Mouse (Mus musculus) induced T-regulatory cell, adult 2 months (primary cell): ENCODE data around the gene Phkb.
"Not testable (repeated sequence)": the region's sequence is repeated elsewhere in the genome, so short reads cannot be mapped to it uniquely, and the experiment has no call there.

Source experiments
- DNase-seq: peaks from one replicate; pipeline ENCODE4 v3.0.0-alpha.2; 2012; ENCODE audit warnings: low read depth

Phkb gene

DNA sequence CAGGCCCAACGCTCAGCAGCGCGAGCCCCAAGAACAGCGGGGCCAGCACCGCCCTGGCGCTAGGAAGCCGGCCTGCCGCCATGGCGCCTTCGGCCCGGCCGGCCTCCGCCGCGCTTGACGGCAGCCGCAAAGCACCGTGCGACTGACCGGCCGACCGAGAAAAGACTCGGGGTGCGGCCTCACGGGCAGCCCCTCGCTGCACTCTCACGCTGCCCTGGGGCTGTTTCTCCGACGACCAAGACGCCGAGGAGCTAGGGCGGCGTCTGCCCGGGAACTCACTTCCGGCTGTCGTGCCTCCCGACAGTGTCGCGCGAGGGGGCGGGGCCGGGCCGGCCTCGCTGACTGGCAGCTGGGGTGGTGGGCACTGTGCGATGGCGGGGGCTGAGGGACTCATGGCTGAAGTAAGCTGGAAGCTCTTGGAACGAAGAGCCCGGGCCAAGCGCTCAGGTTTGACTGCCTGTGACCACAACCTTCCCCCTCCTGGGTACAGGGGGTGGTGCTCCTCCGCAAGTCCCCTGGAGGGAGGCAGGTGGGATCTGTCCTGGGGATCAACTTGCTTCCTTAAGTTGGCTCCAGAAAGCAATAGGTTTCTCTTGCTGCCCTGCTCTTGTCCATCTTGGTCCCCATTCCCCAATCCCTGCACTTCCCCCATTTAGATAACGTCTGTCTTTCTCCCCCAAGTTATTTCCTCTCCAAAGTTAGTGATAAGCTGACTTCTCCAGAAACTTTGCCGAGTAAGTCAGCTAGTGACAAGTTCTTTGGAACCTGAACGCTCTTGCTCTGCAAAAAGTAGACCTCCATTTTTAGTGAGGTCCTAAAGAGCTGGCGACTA, at the start of gene Phkb, which contains the start of gene Itfg1:
Phkb (plus strand) TSS at position 303 of the 832 bp plus-strand sequence.
Itfg1 (minus strand) TSS at position 265 of the 832 bp plus-strand sequence.
- peak; percentile 91 for DNase-seq

DNA sequence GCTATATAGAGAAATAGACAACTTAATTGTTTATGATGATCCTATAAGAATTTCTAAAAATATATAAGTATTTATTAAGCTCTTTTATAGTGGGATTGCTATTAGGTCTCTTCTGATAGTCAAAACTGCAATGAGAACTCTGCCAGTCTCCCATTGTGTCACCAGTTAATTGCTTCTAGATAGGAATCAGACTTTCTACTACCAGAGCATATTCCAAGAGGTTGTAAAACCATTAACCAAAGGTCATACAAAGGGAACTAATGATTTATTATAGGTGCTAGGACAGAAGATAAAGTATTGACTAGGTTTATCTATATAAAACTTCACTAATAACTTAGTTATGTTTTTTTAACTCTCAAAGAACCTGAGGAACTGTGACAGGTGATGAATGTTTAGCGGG, 44.4 kb upstream of the Phkb start:
- not testable (repeated sequence) for DNase-seq

DNA sequence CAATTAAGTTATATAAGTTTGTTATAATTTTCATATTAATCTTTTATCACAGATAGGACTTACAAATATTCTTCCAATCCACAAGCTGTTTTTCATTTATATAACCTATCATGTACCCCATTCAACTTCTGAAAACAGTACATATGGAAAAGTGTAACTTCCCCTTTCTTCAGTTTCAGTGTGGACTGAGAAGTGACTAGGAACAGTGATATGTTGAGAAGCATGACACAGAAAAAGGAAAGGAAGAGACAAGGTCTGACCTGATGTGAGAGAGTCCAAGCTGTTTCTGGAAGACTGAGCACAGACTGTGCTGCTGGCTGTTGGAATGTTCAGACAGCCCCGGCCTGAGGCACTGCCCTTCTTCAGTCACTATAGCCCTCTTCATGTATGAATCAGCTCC, 40.6 kb upstream of the Phkb start:
- no peak for DNase-seq

DNA sequence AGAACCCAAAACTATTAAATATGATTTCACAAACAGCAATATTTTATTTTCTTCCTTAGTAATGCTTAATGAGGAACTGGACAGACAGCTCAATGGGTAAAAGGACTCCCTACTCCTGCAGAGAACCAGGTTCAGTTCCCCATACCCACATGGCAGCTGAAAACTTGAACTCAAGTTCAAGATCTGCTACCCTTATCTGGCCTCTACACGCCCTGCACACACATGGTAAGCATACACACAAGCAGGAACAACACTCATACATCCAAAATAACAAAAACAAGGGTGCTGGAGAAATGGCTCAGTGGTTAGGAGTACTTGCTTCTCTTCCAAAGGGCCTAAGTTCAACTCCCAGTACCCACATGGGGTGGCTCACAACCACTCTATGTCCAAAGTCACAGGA, 39.4 kb upstream of the Phkb start:
- no peak for DNase-seq

DNA sequence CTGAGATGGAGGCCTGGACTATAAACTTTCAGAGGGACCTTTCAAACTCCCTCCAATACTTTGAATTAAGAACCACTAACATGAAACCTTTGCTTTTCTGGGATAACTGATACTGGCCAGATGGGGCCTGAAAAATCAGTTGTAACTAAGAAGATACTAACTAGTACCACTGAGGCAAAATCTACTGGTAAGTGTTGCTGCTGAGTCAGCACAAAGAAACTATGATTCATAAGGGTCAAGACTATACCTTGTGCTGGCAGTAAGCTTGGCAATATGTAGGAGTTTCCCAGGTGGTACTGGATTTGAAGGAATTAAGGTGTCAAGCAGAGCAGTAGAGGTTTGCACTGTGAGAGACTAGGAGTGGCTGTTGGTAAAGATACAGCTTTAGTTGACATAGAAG, 27.1 kb upstream of the Phkb start:
- DNase-seq: no peak

DNA sequence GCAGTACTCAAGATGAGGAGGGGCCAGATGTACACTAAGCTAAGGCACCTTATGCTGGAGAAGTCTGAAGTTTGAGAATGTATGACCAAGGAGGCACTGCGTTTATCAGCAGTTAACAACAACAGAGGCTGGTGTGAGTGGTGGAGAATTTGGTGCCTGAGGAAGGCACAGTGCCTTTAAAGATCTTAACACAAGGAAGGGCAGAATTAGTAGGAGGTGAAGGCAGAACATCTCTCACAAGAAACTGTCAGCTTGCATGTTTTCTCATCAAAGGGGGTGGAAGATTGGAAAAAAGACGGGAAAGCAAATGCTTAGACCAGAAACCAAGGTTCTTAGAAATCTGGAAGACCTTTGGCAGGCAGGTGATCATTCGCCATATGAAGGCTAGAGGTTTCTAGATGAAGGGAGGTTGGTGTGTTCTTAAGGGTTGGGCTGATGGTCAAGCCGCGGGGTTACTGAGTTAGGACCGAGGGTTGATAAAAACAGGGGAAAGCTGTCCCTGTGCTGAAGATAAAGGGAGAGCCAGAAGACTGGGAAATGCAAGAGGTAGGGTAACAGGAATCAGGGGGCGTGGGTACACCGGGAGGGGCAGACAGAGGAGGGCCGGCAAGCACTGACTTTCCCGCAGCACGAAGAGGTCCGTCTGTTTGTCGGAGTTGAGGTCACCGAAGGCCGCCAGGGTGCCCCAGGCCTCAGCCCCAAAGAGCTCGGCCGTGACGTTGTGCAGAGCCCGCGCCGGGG, 673 bp upstream of the Phkb start:
- no peak for DNase-seq

DNA sequence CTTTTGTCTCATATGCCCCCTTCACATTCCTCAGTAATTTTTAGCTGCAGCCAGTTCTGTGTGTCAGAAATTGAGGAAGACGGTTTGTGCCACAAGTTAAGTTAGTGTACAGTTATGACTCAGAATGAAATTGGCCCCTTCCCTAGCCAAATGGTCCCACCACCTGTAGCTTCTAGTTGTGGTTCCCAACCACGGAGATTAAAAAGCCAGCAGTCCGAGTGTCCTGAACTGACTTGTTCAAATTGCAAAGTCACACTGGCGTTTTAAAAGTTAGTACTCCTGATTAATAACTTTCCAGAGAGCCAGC, 683 bp downstream of the Phkb start:
- no peak for DNase-seq

DNA sequence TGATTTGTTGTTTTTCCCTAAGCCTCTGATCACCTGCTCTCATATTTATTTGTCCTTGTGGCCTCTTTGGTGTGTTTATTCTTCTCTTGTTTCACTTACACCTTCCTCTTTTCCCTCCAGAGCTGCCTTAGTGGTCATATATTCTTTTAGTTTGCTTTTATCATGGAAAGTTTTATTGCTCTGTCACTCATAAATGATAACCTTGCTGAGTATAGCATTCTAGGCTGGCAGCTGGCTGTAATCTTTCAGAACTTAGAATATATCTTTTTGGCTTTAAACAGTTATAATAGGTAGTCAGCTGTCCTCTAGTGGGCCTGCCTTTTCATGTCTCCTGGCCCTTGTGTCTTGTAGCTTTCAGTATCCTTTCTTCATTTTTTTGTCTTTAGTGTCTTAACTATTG, 5.1 kb downstream of the Phkb start:
- DNase-seq: no peak

DNA sequence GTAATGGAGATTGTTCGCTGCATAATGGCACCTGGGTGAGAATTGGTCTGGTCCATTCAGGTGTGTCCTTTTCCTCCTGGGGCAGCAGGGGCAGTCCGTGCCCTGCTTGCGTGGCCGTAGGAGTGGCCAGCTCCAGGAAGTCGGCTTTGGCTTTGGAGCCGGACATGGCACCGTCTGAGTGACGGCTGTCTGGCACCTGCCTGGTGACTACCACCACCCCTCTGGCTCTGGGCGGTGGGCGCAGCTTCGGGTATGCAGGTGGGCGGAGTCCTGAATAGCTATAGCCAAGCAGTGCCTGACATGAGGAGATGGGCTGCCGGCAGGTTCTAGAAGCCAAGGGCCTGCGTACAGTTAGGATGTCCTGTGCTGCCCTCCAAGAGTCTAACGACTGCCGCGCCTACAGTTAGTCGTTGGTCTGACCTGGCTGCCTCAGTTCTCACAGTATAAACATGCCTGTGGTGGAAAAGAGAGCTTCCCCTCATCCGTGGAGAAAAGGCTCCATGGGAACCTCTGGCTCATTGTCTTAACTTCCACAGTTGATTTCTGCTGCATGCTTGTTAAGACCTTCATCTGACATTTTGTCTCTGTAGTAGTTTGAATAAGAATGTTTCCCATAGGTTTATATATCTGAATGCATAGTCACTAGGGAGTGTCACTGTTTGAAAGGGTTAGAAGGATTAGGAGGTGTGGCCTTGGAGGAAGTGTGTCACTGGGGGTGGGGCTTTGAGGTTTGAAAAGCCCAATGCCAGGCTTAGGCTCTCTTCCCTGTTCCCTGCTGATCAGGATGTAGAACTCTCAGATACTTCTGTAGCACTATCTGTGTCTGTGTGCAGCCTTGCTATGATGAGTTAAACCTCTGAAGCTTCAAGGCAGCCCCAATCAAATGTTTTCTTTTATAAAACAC, 13.7 kb downstream of the Phkb start:
- DNase-seq: no peak

DNA sequence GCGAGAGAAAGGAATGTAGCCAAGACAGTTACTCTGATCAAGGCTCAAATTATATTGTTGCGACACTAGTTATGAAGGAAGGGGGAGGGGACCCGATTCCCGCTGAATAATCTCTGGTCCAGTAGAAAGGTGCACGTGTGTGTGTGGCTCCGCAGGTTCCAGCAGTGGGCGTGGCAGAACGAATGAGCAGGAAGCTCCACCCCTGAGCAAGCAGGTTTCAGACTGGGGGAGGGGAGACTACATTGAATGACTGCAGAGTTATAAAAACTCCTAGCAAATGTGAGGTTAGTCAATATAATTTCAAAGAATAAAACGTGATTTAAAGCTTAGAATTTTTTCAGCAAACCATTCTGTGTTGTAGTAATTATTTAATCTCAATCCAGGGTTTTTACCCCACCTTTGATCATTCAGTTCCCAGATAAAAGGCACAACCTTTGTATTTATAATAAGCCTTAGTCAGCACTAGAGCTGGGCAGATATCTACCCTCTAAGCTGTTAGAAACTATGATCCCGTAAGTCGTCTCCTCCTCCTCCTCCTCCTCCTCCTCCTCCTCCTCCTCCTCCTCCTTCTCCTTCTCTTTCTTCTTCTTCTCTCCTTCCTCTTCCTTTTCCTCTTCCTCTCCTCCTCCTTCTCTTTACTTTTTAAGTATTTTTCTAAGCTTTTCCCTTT, 16.6 kb downstream of the Phkb start:
- peak; percentile 26 for DNase-seq

DNA sequence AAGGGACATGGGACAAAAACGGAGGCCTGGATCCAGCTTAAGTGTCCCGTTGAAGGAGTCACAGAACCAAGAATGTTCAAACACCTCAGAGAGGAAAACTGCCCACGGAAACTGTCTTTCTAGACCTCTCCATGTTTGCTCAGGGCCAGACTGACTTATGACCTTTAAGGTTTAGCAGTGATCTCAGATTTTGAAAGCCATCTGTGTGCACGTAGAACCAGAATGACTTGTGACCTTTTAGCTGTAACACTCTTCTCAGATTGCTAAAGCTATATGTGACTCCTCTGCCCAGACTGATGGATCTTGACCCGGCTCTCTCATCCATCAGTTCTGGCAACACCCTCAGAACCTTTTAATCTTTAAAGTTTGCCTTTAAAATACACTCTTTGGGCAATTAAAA, 19.9 kb downstream of the Phkb start:
- DNase-seq: no peak

DNA sequence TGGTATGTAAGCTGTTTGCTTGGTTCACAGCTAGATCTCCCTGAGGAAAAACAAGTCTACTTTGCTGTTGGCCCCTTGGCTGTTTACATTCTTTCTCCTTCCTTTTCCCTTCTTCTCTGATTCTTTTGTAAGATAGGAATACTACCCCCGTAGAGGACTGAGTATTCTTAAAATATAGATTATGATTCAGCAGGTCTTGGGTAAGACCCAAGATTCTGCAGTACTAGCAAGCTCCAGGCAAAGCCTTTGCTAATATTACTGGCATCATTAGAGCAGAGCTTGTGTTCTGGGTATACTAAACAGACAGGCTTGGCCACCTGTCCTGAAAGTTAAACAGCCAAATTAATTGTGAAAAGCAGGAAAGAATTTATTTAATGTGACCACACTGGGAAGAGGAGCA, 21.6 kb downstream of the Phkb start:
- DNase-seq: no peak

DNA sequence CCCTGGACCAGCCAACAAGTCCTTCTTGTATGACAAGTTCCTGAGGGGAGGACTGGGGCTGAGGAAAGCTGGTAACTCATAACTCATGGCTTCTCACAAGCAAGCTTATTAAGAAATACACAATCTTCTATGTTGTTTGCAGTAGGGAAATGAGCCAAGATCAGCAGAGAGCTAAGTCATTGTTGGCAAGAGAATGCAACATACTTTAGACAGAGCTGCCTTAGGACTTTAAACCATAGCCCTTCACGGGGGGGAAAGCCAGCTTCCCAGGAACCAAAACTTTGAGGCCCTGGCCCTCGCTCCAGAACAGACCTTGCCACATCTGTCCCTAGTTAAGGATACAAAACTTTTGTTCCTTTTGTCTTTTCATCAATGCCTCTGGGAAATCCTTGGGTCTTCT, 30.9 kb downstream of the Phkb start:
- DNase-seq: no peak

DNA sequence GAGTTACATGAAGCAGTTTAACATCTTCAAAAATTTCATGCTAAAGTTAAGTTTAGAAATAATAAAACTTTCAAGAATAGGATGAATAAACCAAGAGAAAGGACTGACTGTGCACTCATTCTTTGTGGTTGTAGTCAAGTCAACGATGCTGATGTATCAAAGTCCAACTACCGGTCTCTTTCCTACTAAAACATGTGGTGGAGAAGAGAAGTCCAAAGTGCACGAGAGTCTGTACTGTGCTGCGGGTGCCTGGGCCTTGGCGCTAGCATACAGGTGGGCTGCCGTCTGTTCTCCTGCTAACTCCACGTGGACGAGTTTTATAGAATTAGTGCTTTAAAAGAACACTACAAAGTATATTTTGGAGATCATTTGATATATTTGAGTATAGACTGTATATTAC, 37.2 kb downstream of the Phkb start:
- DNase-seq: no peak

DNA sequence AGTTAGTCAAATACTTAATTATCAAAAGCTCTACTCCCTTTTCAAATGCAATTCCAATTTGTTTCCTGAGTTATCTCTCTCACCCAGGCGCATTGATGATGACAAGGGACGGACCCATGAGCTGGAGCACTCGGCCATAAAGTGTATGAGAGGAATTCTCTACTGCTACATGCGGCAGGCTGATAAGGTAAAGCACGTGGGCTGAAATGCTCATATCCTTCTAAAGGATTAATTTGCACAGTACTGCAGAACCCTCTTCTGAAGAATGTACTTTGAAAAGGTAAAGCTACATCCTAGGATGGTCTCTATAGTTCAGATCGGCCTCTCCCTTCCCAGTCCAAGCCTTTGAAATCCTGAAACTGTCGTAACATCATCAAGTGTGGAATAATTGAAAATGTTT, 38.9 kb downstream of the Phkb start:
- no peak for DNase-seq

DNA sequence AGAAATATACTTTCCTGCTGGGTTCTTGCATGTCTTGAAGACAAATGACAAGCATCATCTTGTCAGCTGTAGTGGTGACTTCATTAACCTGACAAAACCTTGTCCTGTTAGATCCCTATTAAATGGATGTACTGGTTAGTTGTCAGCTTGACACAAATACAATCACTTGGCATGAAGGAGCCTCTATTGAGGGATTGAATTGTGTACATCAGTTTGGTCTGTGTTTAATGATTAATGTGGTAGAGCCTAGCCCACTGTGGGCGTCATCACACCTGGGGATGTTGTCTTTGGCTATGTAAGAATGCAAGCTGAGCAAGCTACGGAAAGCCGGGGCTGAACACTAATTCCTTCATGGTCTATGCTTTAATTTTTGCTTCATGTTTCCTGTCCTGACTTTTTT, 44.1 kb downstream of the Phkb start:
- DNase-seq: no peak

DNA sequence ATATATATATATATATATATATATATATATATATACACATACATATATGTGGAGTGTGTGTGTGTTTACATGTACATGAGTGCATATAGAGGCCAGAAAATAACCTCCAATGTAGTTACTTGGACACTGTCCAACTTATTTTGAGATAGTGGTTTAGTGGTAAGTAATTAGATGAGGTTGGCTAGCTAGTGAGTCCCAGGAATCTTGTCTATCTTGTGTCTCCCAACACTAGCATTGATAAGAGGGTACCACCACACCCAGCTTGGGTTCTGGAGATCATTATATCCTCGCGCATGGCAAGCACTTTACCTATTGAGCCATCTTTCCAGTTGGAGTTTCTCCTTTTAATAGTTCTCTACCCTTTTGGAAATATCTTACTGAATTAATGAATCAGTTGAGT, 56.9 kb downstream of the Phkb start:
- no peak for DNase-seq

DNA sequence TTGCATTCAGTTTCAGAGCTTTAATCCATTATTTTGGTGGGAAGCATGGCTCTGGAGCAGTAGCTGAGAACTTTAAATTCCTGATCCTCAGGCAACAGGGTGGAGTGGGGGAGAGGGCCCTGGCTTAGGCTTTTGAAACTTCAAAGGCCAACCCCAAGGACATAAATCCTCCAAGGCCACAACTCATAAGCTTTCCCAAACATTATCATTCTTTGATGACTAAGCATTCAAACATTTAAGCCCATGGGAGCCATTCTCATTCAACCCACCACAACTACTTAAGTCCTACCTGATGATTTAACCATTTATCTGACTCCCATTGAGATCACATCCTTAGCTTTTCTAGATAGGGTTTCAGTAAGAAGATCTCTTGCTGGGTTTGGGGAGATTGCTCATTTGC, 84.2 kb downstream of the Phkb start:
- no peak for DNase-seq

DNA sequence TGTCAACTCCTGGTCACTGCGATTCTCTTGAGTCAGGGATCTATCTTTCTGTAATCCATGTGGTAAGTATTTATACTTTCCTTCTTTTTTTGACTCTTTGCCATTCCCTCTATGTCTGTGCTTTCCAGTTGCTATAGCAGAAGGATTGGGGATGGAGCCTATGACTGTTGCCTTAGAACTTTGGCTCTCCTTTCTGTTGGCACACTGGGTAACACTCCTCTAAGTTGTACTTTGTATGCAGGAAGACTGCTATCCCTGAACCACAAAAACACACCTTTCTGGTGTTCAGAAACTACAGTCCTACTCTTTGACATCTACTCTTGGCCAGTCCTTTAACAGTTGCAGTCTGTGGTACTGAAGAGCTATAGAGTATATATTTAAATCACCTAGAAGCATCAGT, 84.8 kb downstream of the Phkb start:
- DNase-seq: no peak

DNA sequence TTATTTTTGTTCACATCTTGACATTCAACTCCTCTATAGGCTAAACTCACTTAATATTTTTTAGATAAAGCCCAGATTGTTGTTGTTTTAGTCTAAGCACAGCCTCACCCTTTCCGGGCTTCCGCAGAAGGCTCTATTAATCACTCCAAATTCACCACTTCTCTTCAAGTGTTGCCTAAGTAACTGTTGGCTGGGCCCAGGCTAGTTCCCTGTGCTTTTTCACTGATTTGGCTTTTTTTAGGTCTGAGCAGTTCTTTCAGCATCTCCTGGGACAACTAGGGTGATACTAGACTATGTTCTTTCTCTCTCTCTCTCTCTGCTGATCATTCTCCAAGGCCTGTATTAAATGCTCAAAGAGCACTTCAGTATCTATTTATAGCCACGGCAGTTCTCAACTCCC, 85.3 kb downstream of the Phkb start:
- DNase-seq: no peak

DNA sequence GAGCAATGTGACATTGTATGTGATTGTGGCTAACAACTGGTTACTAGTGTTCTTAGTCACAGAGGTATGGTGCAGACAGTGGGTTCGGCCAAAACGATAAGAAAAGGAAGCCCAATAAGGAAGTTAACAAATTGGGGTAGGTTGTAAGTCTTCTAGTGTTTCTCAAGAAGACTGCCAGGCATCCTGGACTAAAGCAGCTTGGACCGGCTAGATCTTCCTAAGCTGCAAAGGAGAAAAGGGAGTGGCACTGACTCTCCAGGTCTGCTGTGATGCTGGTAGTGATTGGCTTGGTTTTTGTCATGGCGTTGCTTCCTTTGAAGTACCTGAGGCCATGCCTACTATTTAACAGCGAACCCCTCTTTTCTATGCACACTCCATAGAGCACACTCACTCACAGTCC, 95.4 kb downstream of the Phkb start:
- no peak for DNase-seq

DNA sequence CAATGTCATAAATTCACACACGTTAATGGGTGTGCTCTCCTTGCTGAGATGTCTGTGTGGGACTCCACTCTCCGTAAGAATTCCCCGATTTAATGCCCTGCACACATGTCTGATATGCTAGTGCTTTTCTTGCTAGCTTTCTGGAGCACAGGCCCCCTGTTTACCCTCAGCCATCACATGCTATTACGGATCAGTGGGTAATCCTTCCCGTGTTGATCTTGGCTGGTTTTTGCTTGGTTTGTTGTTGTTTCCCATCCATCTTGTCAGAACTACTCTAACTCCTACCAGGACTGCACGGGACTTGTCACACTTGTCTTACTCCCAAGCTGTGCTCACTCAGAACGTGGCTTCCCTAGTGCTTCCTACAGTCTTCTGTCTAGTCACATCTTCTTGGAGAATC, 96.6 kb downstream of the Phkb start:
- DNase-seq: no peak
